Mouse (Mus musculus): Measurements from ENCODE around the gene Taf5l.

DNA sequence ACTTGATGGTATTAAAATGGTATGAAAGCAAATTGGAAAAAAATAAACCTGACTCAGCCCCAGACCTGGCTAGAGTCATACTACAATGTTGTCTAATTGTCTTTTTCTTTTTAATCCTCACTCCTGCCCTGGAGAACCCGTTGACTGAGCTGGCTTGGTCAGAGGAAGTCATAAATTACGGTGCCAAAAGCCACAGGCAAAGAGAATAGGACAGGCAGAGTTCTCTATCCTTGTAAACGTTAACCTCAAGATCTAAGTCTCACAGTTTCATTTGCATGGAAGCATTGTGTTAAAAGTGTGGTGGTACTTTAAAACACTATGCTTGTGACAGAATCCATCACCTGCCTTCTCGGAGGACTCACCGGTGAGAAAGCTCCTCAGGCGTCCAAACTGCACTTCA lies 13.4 kb downstream of the Taf5l start:
- no peak for TF ChIP-seq CTCF (IDR thresholded peaks at IDR 0.05; ENCODE audit: borderline replicate concordance, insufficient read depth, low read length)
- TF ChIP-seq POLR2A (IDR thresholded peaks at IDR 0.05; ENCODE audit: low read depth, low read length), result no peak
